Mouse (Mus musculus): Measurements from ENCODE around the gene Ttc28. TPM values are rescaled to one million over a fixed set of nuclear protein-coding genes. Genes with fewer than 3 reads are reported as not detected.

The Ttc28 gene
- polyA plus RNA-seq, 2 experiments = 0.48 to 0.81 TPM

DNA sequence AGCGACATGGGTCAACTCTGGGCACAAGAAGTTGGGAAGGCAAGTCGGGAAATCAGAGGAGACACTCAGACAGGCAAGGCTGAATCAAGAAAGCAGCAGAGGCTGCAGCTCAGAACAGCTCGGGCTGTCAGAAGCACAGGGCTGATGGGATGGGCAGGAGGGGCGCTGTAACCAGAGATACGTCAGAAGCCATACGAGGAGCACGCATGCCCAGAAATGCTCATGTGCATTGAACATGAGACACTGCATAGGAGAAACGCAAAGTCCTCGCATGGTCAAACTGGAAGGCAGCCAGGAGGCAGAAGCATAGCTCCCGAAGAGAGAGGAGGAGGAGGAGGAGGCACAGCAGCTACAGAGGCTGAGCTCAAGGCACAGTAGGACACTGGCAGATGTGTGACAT is 412.0 kb downstream of the Ttc28 start:
- no peak for TF ChIP-seq CTCF (IDR thresholded peaks at IDR 0.05; ENCODE audit: low read depth)
- no peak for TF ChIP-seq EP300 (IDR thresholded peaks at IDR 0.05; ENCODE audit: low read depth)
- Histone ChIP-seq H3K27ac (no peak overlapping the region), H3K27me3 (ENCODE audit: control insufficient read depth, insufficient read depth, low read length) (no peaks in the 10 kb centered on the region), H3K36me3 (replicated peaks; ENCODE audit: control insufficient read depth, insufficient read depth, low read depth) (no peaks in the 10 kb centered on the region), H3K4me3 (ENCODE audit: insufficient read depth in 1 of 2, low read depth in 2 of 2, low read length in 2 of 2) (no peak overlapping the region), H3K4me1 (replicated peaks; ENCODE audit: control insufficient read depth in 2 of 2, insufficient read depth in 2 of 2, low read length in 1 of 2) (no peaks in the 10 kb centered on the region; a peak in 1 of 4 replicates), H3K4me2 (ENCODE audit: low read depth) (no peak overlapping the region), H3K9me3 (ENCODE audit: control insufficient read depth, low read length) (no peaks in the 10 kb centered on the region), H3K9ac (replicated peaks) (no peak overlapping the region)
- WGBS (ENCODE audit: insufficient replicate concordance) = 54% methylated on average over 10 of the region's 10 CpGs
- DNase-seq (ENCODE audit: low read depth in 3 of 3, low spot score in 3 of 3) (no peak), ATAC-seq (ENCODE audit: insufficient read depth) (no peak)

DNA sequence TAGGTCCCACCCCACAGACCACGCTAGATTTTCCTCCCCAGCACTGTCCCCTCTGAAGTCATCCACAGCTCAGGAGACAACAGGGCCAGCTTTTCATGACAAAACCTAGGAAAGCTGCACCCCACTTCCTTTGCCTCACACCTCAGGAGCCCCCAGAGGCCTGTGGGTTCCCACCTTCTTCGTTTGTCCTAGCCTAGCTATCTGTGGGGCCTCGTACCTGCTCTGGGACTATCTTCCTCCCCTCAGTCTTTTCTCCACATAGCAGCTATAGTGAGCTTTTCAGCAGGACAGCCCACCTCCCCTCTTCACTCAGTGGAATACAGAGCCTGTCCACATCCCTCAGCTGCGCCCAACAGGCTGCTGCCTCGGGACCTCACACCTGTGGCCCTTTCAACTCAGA is 418.2 kb downstream of the Ttc28 start:
- ATAC-seq (ENCODE audit: insufficient read depth) = no peak
- peaks cover 0 to 2% of the 10 kb centered on the region in 2 experiments; a peak in 1 of 4 replicates for H3K4me1 ChIP-seq (replicated peaks; ENCODE audit: control insufficient read depth in 2 of 2, insufficient read depth in 2 of 2, low read length in 1 of 2)
- no peaks in the 10 kb centered on the region for H3K9me3 ChIP-seq (ENCODE audit: control insufficient read depth, low read length)
- H3K27me3 ChIP-seq (ENCODE audit: control insufficient read depth, insufficient read depth, low read length) = no peaks in the 10 kb centered on the region
- H3K27ac ChIP-seq = no peak overlapping the region
- no peak for DNase-seq (ENCODE audit: low read depth in 3 of 3, low spot score in 3 of 3)
- TF ChIP-seq EP300 (IDR thresholded peaks at IDR 0.05; ENCODE audit: low read depth) = no peak
- TF ChIP-seq CTCF (IDR thresholded peaks at IDR 0.05; ENCODE audit: low read depth) = no peak
- 43% methylated on average over 5 of the region's 5 CpGs for WGBS (ENCODE audit: insufficient replicate concordance)
- H3K36me3 ChIP-seq (replicated peaks; ENCODE audit: control insufficient read depth, insufficient read depth, low read depth) = no peaks in the 10 kb centered on the region
- no peak overlapping the region for H3K9ac ChIP-seq (replicated peaks)
- H3K4me3 ChIP-seq (ENCODE audit: insufficient read depth in 1 of 2, low read depth in 2 of 2, low read length in 2 of 2) = no peak overlapping the region
- no peak overlapping the region for H3K4me2 ChIP-seq (ENCODE audit: low read depth)

DNA sequence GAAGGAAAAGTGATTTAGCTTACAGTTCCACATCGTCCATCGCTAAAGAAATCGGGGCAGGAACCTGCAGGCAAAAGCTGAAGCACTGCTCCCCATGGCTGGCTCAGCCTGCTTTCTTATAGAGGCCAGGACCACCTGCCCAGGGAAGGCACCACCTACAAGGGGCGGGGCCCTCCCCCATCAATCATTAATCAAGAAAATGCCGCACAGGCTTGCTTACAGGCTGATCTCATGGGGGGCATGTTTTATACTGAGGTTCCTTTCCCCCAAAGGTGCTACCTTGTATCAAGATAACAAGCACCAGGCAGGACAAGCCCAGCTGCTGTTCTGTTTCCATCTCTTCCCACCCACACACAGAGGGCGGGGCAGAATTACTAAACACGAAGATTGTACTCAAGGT is 419.1 kb downstream of the Ttc28 start:
- Histone ChIP-seq H3K4me2 (ENCODE audit: low read depth) (no peak overlapping the region), H3K4me3 (ENCODE audit: insufficient read depth in 1 of 2, low read depth in 2 of 2, low read length in 2 of 2) (no peak overlapping the region), H3K9ac (replicated peaks) (no peak overlapping the region), H3K27me3 (ENCODE audit: control insufficient read depth, insufficient read depth, low read length) (no peaks in the 10 kb centered on the region), H3K36me3 (replicated peaks; ENCODE audit: control insufficient read depth, insufficient read depth, low read depth) (no peaks in the 10 kb centered on the region), H3K27ac (no peak overlapping the region), H3K4me1 (replicated peaks; ENCODE audit: control insufficient read depth in 2 of 2, insufficient read depth in 2 of 2, low read length in 1 of 2) (peaks cover 0 to 2% of the 10 kb centered on the region in 2 experiments; a peak in 1 of 4 replicates), H3K9me3 (ENCODE audit: control insufficient read depth, low read length) (no peaks in the 10 kb centered on the region)
- TF ChIP-seq CTCF (IDR thresholded peaks at IDR 0.05; ENCODE audit: low read depth) = no peak
- TF ChIP-seq EP300 (IDR thresholded peaks at IDR 0.05; ENCODE audit: low read depth) = no peak
- no peak for ATAC-seq (ENCODE audit: insufficient read depth)
- WGBS (ENCODE audit: insufficient replicate concordance) = 33% methylated on average over 7 of the region's 7 CpGs
- no peak for DNase-seq (ENCODE audit: low read depth in 3 of 3, low spot score in 3 of 3)

DNA sequence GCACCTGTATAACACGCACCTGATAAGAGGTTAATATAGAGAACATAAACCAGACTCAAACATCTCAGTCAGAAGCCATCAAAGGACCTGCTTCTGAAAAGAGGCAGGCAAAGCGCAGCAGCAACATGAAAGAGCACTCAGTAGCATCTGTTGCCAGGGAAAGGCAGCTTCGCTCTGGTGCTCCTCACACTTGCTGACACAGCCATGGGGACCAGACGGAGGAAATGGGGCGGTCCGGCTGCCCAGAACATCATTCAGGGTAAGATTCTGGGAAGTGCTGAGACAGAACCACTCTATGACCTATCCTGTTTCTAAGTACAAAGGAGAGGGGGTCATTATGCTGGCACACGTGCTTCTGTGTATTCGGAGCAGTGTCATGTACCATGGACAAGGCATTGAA is 421.2 kb downstream of the Ttc28 start:
- Histone ChIP-seq H3K4me3 (ENCODE audit: insufficient read depth in 1 of 2, low read depth in 2 of 2, low read length in 2 of 2) (no peak overlapping the region), H3K4me1 (replicated peaks; ENCODE audit: control insufficient read depth in 2 of 2, insufficient read depth in 2 of 2, low read length in 1 of 2) (peaks cover 0 to 2% of the 10 kb centered on the region in 2 experiments; a peak in 1 of 4 replicates), H3K27me3 (ENCODE audit: control insufficient read depth, insufficient read depth, low read length) (no peaks in the 10 kb centered on the region), H3K9me3 (ENCODE audit: control insufficient read depth, low read length) (no peaks in the 10 kb centered on the region), H3K4me2 (ENCODE audit: low read depth) (no peak overlapping the region), H3K36me3 (replicated peaks; ENCODE audit: control insufficient read depth, insufficient read depth, low read depth) (no peaks in the 10 kb centered on the region), H3K9ac (replicated peaks) (no peak overlapping the region), H3K27ac (no peak overlapping the region)
- DNase-seq (ENCODE audit: low read depth in 3 of 3, low spot score in 3 of 3) (no peak), ATAC-seq (ENCODE audit: insufficient read depth) (no peak)
- WGBS (ENCODE audit: insufficient replicate concordance) = 64% methylated on average over 8 of the region's 8 CpGs
- TF ChIP-seq CTCF (IDR thresholded peaks at IDR 0.05; ENCODE audit: low read depth) = no peak
- no peak for TF ChIP-seq EP300 (IDR thresholded peaks at IDR 0.05; ENCODE audit: low read depth)

DNA sequence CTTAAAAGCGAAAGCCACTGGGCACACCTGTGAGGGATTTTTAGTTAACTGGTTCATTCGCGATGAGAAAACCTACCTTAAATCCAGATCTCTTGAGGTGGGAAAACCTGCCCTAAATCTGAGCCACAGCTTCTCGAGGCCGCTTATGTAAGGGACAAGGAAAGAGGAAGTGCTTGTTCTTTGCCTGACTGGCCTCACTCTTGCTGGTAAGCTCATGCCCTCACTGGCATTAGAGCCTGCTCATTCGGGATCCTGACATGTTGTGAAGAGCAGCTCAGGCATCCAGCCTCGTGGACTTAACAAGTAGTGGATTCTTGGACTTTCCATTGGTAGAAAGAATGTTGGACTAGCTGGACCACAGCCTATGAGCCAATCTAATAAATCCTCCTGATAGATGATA is 422.1 kb downstream of the Ttc28 start:
- no peak for DNase-seq (ENCODE audit: low read depth in 3 of 3, low spot score in 3 of 3)
- H3K27me3 ChIP-seq (ENCODE audit: control insufficient read depth, insufficient read depth, low read length) = no peaks in the 10 kb centered on the region
- ATAC-seq (ENCODE audit: insufficient read depth) = no peak
- TF ChIP-seq EP300 (IDR thresholded peaks at IDR 0.05; ENCODE audit: low read depth) = no peak
- no peak for TF ChIP-seq CTCF (IDR thresholded peaks at IDR 0.05; ENCODE audit: low read depth)
- H3K4me1 ChIP-seq (replicated peaks; ENCODE audit: control insufficient read depth in 2 of 2, insufficient read depth in 2 of 2, low read length in 1 of 2) = peaks cover 0 to 2% of the 10 kb centered on the region in 2 experiments; a peak in 1 of 4 replicates
- 40% methylated on average over 7 of the region's 7 CpGs for WGBS (ENCODE audit: insufficient replicate concordance)
- no peak overlapping the region for H3K4me2 ChIP-seq (ENCODE audit: low read depth)
- no peaks in the 10 kb centered on the region for H3K9me3 ChIP-seq (ENCODE audit: control insufficient read depth, low read length)
- H3K27ac ChIP-seq = no peak overlapping the region
- no peaks in the 10 kb centered on the region for H3K36me3 ChIP-seq (replicated peaks; ENCODE audit: control insufficient read depth, insufficient read depth, low read depth)
- no peak overlapping the region for H3K9ac ChIP-seq (replicated peaks)
- no peak overlapping the region for H3K4me3 ChIP-seq (ENCODE audit: insufficient read depth in 1 of 2, low read depth in 2 of 2, low read length in 2 of 2)
